Mouse (Mus musculus): ENCODE data around the gene Lrfn4. TPM values are rescaled to one million over a fixed set of nuclear protein-coding genes. Genes with fewer than 3 reads are reported as not detected.
"Not testable (repeated sequence)": the region's sequence is repeated elsewhere in the genome, so short reads cannot be mapped to it uniquely, and the experiment has no call there.

The Lrfn4 gene
- total RNA-seq, 2 experiments from 2014 or later, result 7.7 to 9.2 TPM

GRCm38 (mm10) chr19:4612181-4612961, 3.1 kb downstream of the Lrfn4 start:
- no peak for DNase-seq
- intact Hi-C loops (cut with DNase I), result no loop called here

DNA sequence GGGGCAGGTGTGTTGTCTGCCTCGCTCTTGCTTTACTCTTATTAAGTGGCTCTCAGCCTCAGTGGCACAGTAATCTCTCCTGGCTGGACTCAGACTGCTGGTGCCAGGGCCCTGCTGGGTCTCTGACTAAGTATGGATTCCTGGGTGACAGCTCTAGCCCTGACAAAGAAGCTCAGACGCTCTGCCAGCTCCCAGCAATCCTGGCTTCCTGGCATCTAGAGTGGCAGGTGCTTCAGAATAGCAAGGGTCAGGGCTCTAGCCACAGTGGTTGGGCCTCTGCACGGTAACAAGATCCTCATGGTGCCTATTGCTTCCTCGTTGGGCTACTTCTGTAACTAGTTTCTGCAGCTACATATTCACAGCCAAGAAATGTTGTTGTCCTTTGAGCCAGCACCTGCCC, 5.4 kb downstream of the Lrfn4 start:
- intact Hi-C loops (cut with DNase I), result no loop called here
- DNase-seq, result no peak

DNA sequence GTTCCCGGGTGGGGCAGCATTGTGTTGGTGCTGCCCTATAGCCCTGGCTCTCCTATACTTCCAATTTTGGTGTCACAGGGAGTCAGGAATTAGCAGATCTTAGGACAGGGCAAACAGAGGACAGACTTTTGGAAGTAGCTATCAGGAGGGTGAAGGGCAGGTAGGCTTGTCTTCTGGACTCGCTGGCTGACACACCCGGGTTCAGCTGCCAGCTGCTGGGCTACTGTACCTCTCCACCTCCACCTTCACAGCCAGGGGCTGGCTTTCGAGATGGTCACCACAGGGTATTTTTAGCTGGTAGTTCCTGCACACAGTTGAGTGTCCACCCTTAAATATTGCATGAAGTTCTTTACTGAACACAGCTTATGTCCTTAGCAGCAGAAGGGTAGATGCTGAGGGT, 7.0 kb downstream of the Lrfn4 start:
- intact Hi-C loops (cut with DNase I), result no loop called here
- no peak for DNase-seq

DNA sequence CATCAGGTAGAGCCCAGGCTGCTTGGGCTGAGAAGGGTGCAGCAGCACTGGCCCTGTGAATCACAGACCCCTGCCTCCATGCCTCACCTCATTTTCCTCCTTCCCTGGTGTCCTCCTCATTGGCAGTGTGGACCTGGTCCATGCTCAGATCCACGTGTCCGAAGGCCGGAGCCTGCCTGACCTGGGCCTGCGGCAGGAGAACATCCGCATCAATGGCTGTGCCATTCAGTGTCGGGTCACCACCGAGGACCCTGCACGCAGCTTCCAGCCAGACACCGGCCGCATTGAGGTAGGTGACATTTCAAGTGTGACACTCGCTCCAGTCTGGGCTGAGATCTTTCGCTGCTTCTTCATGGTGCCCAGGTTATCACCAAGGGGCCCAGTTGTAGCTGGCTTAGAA, 8.1 kb downstream of the Lrfn4 start:
- intact Hi-C loops (cut with DNase I), result no loop called here
- no peak for DNase-seq

- DNase-seq, result no peak
- intact Hi-C loops (cut with DNase I), result no loop called here
These were observed 9.8 kb downstream of the Lrfn4 start for GRCm38 (mm10) chr19:4605654-4606053.

DNA sequence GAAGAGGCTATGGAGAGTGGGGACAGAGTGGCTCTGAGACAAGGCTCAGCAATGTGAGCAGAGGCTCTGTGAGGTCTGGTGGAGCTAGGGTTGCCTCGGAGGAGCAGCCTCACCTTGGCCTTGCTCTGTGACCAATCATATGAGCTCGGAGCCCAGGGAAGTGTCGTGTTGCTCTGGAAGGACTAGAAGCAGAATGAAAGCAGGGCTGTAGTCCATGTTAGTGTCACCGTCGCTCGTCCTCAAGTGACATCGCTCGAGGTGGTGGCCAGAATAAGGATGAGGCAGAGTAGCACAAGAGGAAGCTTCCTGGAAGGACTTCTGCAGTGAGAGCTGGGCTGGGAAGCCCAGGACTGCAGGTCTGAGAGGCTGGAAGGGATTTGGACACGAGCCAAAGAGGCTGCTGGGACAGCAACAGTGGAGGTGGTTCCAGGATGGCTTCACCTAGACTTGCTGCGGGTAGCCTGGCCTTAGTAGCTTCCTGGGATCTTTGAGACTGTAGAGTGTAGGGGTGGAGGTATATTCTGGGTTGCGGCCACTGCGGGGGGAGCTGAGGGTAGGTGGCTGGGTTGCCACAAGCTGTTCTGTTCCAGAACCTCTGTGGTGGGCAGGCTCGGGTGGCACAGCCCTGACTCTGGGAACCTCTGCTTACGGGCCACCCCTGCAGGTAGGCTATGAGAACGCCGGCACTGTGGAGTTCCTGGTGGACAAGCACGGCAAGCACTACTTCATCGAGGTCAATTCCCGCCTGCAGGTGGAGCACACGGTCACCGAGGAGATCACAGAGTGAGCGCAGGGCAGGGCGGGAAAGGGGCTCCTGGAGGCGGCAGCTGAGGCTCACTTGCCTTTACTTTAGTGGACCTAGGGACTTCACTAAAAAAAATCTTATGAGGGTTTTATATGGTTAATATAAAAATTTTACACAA, 11.4 kb downstream of the Lrfn4 start:
- DNase-seq, result no peak
- intact Hi-C loops (cut with DNase I), result no loop called here

DNA sequence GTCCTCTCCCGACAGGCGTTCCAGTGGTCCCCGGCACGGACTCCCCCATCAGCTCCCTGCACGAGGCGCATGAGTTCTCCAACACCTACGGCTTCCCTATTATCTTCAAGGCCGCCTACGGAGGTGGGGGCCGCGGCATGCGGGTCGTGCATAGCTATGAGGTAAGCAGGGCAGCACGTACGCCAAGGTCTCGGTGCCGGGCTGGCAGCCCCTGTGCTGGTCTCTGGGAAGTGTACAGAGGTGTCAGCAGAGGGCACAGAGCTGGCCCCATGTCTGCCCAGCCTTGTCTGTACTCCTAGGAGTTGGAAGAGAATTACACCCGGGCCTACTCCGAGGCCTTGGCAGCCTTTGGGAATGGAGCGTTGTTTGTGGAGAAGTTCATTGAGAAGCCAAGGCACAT, 13.0 kb downstream of the Lrfn4 start:
- intact Hi-C loops (cut with DNase I), result no loop called here

DNA sequence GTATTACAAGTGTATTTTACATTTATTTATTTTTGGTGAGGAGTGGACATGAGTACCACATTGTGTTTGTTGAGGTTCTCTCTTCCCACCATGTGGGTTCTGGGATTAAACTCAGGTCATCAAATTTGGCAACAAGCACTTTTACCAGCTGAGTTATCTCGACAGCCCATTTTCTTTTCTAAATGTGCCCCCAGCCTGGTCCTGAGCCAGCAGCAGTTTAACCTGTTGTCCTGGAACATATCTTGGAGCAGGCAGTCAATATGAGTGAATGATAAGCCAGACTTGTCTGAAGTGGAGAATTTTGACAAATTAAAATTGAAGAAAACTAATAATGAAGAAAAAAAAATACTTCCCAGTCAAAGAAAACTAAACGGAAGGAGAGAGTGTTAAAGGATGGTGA, 19.4 kb downstream of the Lrfn4 start:
- intact Hi-C loops (cut with DNase I), result no loop called here
- no peak for DNase-seq

More for the DNA sequence above, 13.0 kb downstream of the Lrfn4 start:
- no peak for DNase-seq

DNA sequence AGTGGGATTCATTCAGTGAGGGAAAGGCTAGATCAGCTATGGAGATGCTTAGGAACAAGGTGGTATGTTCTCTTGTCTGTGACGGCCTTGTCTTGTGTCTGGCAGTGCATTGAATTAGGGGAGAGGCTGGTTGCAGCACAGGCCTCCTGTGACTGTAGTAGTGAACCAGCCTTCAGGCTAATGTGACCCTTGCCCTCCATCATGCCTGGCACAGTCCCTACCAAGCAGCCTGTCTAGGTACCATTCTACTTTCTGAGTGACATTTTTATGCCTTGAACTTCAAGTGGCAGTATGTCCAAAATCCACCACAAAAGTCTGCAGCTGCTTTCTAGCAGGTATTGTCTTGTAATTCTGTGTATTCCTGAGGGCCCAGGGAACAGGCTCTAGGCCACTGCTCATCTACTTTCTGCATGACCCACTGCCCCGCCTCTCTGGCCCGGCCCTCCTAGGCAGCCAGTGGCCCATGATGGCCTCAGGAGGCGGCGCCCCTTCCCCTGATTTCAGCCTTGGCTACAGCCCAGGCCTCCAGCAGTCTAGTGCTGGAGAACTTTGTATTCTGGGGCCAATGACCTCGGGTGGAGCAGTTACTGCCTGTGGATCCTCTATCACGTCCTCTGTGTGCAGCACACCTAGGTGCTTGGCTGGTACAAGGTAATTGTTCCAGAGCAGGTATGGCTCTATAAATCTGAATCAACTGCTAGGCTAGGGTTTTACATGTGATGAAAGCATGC, 21.5 kb downstream of the Lrfn4 start:
- intact Hi-C loops (cut with DNase I), result no loop called here
- no peak for DNase-seq

- intact Hi-C loops (cut with DNase I), result no loop called here
- DNase-seq, result no peak
These were observed 25.4 kb downstream of the Lrfn4 start for GRCm38 (mm10) chr19:4590025-4590424.

- intact Hi-C loops (cut with DNase I), result no loop called here
- DNase-seq, result no peak
These were observed 26.4 kb downstream of the Lrfn4 start for GRCm38 (mm10) chr19:4589081-4589480.

DNA sequence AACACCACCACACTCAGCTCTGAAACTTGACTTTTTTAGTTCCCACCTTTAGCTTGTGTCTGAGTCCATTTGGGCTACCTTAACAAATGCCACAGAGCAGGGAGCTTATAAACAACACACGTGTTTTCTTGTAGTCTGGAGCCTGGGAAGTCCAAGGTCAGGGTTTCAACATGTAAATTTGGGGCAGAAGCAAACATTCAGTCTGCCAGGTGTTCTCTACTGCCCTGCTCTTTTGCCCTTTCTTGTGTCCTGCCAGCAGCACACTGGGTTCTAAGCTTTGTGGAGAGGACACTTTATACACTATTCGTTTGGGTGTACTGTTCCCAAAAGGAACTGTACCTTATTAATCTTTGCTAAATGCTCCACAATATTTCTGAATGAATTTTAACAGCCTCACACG, 27.0 kb downstream of the Lrfn4 start:
- intact Hi-C loops (cut with DNase I), result no loop called here
- DNase-seq, result no peak

GRCm38 (mm10) chr19:4587426-4587825, 28.0 kb downstream of the Lrfn4 start:
- no peak for DNase-seq
- intact Hi-C loops (cut with DNase I), result no loop called here

DNA sequence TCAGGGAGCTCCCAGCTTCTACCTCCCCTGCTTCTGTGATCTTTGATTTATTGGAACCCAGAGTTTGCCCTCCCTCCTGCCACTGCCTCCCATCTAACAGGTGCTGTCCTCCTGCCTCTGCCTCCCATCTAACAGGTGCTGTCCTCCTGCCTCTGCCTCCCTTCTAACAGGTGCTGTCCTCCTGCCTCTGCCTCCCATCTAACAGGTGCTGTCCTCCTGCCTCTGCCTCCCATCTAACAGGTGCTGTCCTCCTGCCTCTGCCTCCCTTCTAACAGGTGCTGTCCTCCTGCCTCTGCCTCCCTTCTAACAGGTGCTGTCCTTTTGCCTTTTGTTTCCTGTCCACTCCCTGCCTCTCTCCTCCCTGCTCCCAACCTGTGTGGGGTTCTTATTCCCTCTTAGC, 28.7 kb downstream of the Lrfn4 start:
- DNase-seq; intact Hi-C loops (cut with DNase I): not testable (repeated sequence)

GRCm38 (mm10) chr19:4583856-4584255, 31.6 kb downstream of the Lrfn4 start:
- no peak for DNase-seq
- intact Hi-C loops (cut with DNase I), result no loop called here

DNA sequence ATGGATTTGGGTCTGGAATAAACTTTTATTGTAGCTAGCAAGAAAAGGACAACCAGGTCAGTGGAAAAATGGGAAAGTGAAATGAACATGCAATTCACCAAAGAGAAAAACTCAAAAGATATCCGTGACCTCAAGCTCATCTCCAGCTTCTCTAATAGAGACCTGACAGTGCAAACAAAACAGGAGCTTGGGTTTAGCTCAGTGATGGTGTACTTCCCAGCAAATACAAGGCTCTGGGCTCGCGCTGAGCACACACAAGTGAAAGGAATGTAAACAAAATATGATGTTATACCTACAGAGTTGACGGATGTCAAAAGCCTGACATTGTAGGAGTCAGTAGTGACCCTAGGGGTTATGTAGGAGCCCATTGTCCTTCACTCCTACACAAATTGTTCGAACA, 36.2 kb downstream of the Lrfn4 start:
- intact Hi-C loops (cut with DNase I), result no loop called here

DNA sequence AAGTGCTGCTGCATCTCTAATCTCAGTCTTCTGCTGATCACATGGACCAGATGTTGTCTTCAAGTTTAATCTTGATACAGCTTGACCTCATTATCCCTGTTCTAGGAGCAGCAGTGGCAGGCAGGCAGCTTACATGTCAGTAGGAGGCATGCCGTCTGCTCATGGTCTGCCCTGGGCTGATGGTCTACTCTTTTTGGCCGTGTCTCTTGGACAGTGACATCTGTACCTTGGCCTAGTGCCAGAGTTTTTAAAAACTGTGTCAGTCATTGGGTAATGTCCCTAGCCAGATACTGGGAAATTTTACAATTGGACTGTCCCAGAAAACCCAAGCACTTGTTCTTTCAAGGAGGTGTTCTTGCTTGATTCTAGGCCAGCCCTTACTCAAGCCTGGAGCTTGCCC, 36.7 kb downstream of the Lrfn4 start:
- intact Hi-C loops (cut with DNase I), result no loop called here
- peak; percentile 15 to 37 for DNase-seq

More for the DNA sequence above, 36.2 kb downstream of the Lrfn4 start:
- DNase-seq, result no peak

DNA sequence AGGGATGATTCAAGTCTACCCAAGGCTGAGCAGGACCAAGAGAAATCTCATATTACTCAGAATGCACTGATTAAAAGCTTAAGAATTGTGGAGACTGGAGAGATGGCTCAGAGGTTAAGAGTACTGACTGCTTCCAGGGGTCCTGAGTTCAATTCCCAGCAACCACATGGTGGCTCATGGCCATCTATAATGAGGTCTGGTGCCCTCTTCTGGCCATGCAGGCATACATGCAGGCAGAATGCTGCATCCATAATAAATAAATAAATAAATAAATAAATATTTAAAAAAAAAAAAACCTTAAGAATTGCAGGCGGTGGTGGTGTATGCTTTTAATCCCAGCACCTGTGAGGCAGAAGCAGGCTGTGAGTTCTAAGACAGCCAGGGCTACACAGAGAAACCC, 42.2 kb downstream of the Lrfn4 start:
- intact Hi-C loops (cut with DNase I), result no loop called here
- DNase-seq, result no peak

GRCm38 (mm10) chr19:4572467-4572866, 43.0 kb downstream of the Lrfn4 start:
- intact Hi-C loops (cut with DNase I), result no loop called here
- no peak for DNase-seq

DNA sequence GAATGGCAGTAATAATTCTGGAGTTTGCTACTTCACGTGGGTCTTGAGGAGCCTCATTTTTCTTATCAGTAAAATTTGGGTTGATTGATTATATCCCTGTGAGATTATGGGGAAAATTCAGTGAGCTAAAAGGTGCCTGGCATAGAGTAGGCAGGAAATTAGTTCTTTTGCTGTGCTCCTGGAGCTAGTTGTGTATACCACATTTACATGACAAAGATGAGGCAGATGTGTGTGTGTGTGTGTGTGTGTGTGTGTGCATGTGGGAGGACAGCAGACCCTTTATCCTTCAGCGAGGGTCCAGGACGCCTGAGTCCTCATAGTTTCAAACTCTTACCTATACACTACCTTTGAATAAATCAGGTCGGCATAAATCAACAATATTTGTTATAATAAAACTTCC, 43.4 kb downstream of the Lrfn4 start:
- intact Hi-C loops (cut with DNase I), result no loop called here
- DNase-seq, result no peak

GRCm38 (mm10) chr19:4571658-4572057, 43.8 kb downstream of the Lrfn4 start:
- intact Hi-C loops (cut with DNase I), result no loop called here

More at GRCm38 (mm10) chr19:4571658-4572057, 43.8 kb downstream of the Lrfn4 start:
- no peak for DNase-seq
